Mouse (Mus musculus): ENCODE data around the gene Cacna2d1. TPM values are rescaled to one million over a fixed set of nuclear protein-coding genes. Genes with fewer than 3 reads are reported as not detected.

Cacna2d1 gene
- polyA plus RNA-seq, 1 experiment from 2014 or later, result 1.6 TPM

- H3K27me3 ChIP-seq (replicated peaks), result no peaks in the 10 kb centered on the region
- ATAC-seq, result no peak
- no peaks in the 10 kb centered on the region for H3K36me3 ChIP-seq
- no peak overlapping the region for H3K27ac ChIP-seq
- H3K9ac ChIP-seq, result no peak overlapping the region
- no peaks in the 10 kb centered on the region for H3K9me3 ChIP-seq (replicated peaks)
- H3K4me3 ChIP-seq, result no peak overlapping the region
- H3K4me2 ChIP-seq, result no peak overlapping the region
- no peaks in the 10 kb centered on the region for H3K4me1 ChIP-seq
- WGBS (ENCODE audit: insufficient replicate concordance), result 65% methylated on average over 4 of the region's 4 CpGs
Observed at GRCm38 (mm10) chr5:15942051-15942450, 7.6 kb downstream of the Cacna2d1 start.

DNA sequence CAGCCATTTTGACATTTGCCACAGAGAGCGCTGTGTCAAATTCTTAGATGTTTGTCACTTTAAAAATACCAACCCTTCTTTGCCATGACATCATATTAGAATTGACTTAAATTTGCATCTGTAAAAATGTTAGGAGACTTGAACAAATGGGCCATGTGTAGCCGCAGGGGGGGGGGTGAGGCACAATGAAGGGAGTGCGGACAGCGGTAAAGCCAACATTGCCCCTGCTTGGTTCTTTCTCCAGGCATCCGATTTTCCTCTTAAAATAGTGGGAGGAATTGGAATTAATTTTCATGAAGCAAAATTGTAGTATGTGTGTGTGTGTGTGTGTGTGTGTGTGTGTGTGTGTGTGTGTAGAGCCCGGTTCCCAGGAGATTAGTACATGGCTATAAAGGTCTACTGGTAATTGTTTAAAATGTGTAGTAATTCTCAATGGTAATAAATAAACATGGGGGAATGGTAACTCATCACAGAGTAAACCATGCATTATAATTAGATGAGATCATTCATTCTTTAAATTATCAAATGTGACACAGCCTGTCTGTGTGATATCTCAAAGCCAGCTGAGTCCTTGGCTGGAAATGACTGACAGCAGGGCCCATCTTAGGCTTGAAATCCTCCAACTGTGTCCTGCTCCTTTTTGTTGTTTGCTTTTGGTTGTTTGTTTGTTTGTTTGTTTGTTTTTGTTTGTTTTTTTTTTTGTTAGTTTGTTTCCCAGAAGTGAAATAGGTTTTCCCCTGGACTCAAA, 14.0 kb downstream of the Cacna2d1 start:
- Histone ChIP-seq H3K27ac (no peak overlapping the region), H3K36me3 (no peaks in the 10 kb centered on the region), H3K4me2 (no peak overlapping the region), H3K27me3 (replicated peaks) (no peaks in the 10 kb centered on the region), H3K9me3 (replicated peaks) (no peaks in the 10 kb centered on the region), H3K4me1 (no peaks in the 10 kb centered on the region), H3K9ac (no peak overlapping the region), H3K4me3 (no peak overlapping the region)
- WGBS (ENCODE audit: insufficient replicate concordance), result 84% methylated on average over 6 of the region's 6 CpGs
- no peak for ATAC-seq

DNA sequence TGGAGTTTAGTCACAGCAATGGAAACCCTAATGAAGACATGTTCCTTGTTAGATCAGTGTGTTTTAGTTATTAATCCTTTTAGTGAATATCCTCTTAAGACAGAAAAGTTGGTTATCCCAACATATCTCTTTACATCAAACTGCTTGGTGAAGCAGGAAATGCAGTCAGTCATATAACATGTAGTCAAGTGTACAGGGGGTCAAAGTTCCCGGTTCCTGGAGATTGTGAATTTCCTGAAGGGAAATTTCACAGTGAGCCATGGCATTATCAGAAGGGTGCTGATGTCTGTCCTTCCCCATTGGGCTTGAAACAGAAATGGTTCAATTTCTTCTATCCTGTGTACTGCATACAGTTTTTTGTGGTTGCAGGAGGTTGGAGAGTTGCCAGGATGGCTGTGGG, 25.3 kb downstream of the Cacna2d1 start:
- ATAC-seq, result no peak
- H3K9me3 ChIP-seq (replicated peaks), result no peaks in the 10 kb centered on the region
- no peak overlapping the region for H3K27ac ChIP-seq
- H3K9ac ChIP-seq, result no peak overlapping the region
- no peak overlapping the region for H3K4me2 ChIP-seq
- 42% methylated on average over 1 of the region's 1 CpGs for WGBS (ENCODE audit: insufficient replicate concordance)
- no peaks in the 10 kb centered on the region for H3K27me3 ChIP-seq (replicated peaks)
- no peaks in the 10 kb centered on the region for H3K4me1 ChIP-seq
- no peaks in the 10 kb centered on the region for H3K36me3 ChIP-seq
- no peak overlapping the region for H3K4me3 ChIP-seq

GRCm38 (mm10) chr5:15961866-15962265, 27.4 kb downstream of the Cacna2d1 start:
- WGBS (ENCODE audit: insufficient replicate concordance), result 77% methylated on average over 2 of the region's 2 CpGs

GRCm38 (mm10) chr5:15966888-15967287, 32.4 kb downstream of the Cacna2d1 start:
- no peaks in the 10 kb centered on the region for H3K27me3 ChIP-seq (replicated peaks)
- H3K27ac ChIP-seq, result no peak overlapping the region
- no peak overlapping the region for H3K4me2 ChIP-seq
- no peaks in the 10 kb centered on the region for H3K36me3 ChIP-seq
- H3K4me1 ChIP-seq, result no peaks in the 10 kb centered on the region
- H3K9me3 ChIP-seq (replicated peaks), result no peaks in the 10 kb centered on the region
- no peak overlapping the region for H3K4me3 ChIP-seq
- no peak overlapping the region for H3K9ac ChIP-seq
- ATAC-seq, result no peak

More at GRCm38 (mm10) chr5:15961866-15962265, 27.4 kb downstream of the Cacna2d1 start:
- H3K4me2 ChIP-seq, result no peak overlapping the region
- H3K9me3 ChIP-seq (replicated peaks), result no peaks in the 10 kb centered on the region
- no peak for ATAC-seq
- H3K4me1 ChIP-seq, result no peaks in the 10 kb centered on the region
- H3K27me3 ChIP-seq (replicated peaks), result no peaks in the 10 kb centered on the region
- H3K27ac ChIP-seq, result no peak overlapping the region
- no peaks in the 10 kb centered on the region for H3K36me3 ChIP-seq
- H3K9ac ChIP-seq, result no peak overlapping the region
- H3K4me3 ChIP-seq, result no peak overlapping the region

DNA sequence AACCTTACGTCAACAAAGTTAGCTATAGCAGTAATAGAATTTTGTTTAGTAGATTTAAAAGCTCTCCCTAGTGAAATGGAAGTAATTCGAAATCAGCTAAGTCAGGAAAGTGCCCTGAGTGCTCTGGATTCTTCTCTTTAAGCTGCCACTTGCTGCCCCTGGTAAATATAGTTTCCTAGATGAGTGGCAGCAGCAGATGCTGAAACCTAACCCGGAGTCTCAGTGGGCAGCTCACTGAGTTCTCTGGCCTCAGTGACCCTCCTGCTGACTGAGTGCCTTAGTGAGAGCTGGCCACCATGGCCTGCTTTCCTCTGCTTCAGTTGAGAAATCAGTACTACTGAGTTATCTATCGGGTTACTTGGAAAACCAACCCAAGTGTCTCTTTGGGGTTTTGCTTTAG, 37.3 kb downstream of the Cacna2d1 start:
- ATAC-seq, result no peak
- H3K9me3 ChIP-seq (replicated peaks), result no peaks in the 10 kb centered on the region

GRCm38 (mm10) chr5:15972351-15972750, 37.9 kb downstream of the Cacna2d1 start:
- no peak overlapping the region for H3K4me3 ChIP-seq
- no peaks in the 10 kb centered on the region for H3K36me3 ChIP-seq
- ATAC-seq, result no peak
- no peak overlapping the region for H3K27ac ChIP-seq
- H3K27me3 ChIP-seq (replicated peaks), result no peaks in the 10 kb centered on the region
- H3K9ac ChIP-seq, result no peak overlapping the region
- WGBS (ENCODE audit: insufficient replicate concordance), result 60% methylated on average over 1 of the region's 1 CpGs
- no peaks in the 10 kb centered on the region for H3K9me3 ChIP-seq (replicated peaks)
- H3K4me2 ChIP-seq, result no peak overlapping the region
- no peaks in the 10 kb centered on the region for H3K4me1 ChIP-seq

More for the DNA sequence above, 37.3 kb downstream of the Cacna2d1 start:
- Histone ChIP-seq H3K27ac (no peak overlapping the region), H3K27me3 (replicated peaks) (no peaks in the 10 kb centered on the region), H3K4me2 (no peak overlapping the region), H3K36me3 (no peaks in the 10 kb centered on the region), H3K9ac (no peak overlapping the region), H3K4me1 (no peaks in the 10 kb centered on the region), H3K4me3 (no peak overlapping the region)
- WGBS (ENCODE audit: insufficient replicate concordance), result 64% methylated on average over 4 of the region's 4 CpGs

DNA sequence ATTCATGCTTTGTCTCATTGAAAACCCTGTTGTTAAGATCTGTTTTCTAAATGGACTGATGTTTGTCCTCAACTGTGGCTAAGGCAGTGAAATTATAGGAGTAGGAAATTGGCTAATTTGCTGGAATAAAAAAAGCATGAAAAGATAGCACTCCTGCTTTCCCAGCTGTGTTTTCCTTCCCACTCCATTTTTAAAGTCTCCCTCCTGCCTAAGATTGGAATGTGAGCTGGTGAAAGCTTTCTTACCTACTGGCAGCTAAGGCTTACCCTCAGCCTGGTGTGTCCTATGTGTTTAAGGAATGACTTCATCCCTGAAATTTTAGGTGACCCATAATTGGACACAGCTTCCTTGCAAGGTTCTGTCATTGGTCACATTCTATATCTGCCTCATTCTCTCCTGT, 40.2 kb downstream of the Cacna2d1 start:
- Histone ChIP-seq H3K27me3 (replicated peaks) (no peaks in the 10 kb centered on the region), H3K27ac (no peak overlapping the region), H3K9ac (no peak overlapping the region), H3K4me3 (no peak overlapping the region), H3K4me1 (no peaks in the 10 kb centered on the region), H3K9me3 (replicated peaks) (no peaks in the 10 kb centered on the region), H3K4me2 (no peak overlapping the region), H3K36me3 (no peaks in the 10 kb centered on the region)
- ATAC-seq, result no peak

GRCm38 (mm10) chr5:15979225-15979624, 44.7 kb downstream of the Cacna2d1 start:
- Histone ChIP-seq H3K4me1 (no peaks in the 10 kb centered on the region), H3K27me3 (replicated peaks) (no peaks in the 10 kb centered on the region), H3K27ac (no peak overlapping the region), H3K4me2 (no peak overlapping the region), H3K9ac (no peak overlapping the region), H3K9me3 (replicated peaks) (no peaks in the 10 kb centered on the region), H3K4me3 (no peak overlapping the region), H3K36me3 (no peaks in the 10 kb centered on the region)
- no peak for ATAC-seq
- 76% methylated on average over 2 of the region's 2 CpGs for WGBS (ENCODE audit: insufficient replicate concordance)

DNA sequence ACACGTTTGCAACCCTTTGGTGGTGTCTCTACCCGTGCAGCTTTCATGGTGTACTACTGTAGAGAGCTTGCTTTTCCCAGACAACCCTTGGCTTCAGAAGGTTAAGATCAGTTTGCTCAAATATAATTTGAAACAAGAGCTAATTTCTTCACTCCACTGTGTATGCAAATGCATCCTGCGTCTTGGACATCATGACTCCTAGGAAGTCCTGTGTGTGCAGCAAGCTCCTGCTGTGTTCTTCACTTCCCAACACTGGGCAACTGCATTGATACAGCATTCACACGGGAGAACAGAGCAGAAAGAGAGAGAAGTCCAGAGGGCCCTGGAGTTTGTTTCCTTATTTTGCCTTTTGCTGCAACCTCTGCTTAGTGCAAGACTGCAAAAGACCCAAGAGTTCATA, 48.1 kb downstream of the Cacna2d1 start:
- ATAC-seq, result no peak
- H3K27ac ChIP-seq, result no peak overlapping the region
- H3K4me1 ChIP-seq, result no peaks in the 10 kb centered on the region
- 39% methylated on average over 4 of the region's 4 CpGs for WGBS (ENCODE audit: insufficient replicate concordance)
- H3K36me3 ChIP-seq, result no peaks in the 10 kb centered on the region
- H3K4me2 ChIP-seq, result no peak overlapping the region
- H3K4me3 ChIP-seq, result no peak overlapping the region
- H3K9me3 ChIP-seq (replicated peaks), result no peaks in the 10 kb centered on the region
- H3K27me3 ChIP-seq (replicated peaks), result no peaks in the 10 kb centered on the region
- no peak overlapping the region for H3K9ac ChIP-seq

GRCm38 (mm10) chr5:15983354-15983753, 48.9 kb downstream of the Cacna2d1 start:
- 41% methylated on average over 5 of the region's 5 CpGs for WGBS (ENCODE audit: insufficient replicate concordance)
- Histone ChIP-seq H3K9me3 (replicated peaks) (no peaks in the 10 kb centered on the region), H3K27me3 (replicated peaks) (no peaks in the 10 kb centered on the region), H3K9ac (no peak overlapping the region), H3K27ac (no peak overlapping the region), H3K4me3 (no peak overlapping the region), H3K4me1 (no peaks in the 10 kb centered on the region), H3K4me2 (no peak overlapping the region), H3K36me3 (no peaks in the 10 kb centered on the region)
- ATAC-seq, result no peak

GRCm38 (mm10) chr5:15985228-15985858, 50.9 kb downstream of the Cacna2d1 start:
- Histone ChIP-seq H3K9ac (no peak overlapping the region), H3K4me1 (no peaks in the 10 kb centered on the region), H3K27ac (no peak overlapping the region), H3K9me3 (replicated peaks) (no peaks in the 10 kb centered on the region), H3K4me2 (no peak overlapping the region), H3K27me3 (replicated peaks) (no peaks in the 10 kb centered on the region), H3K4me3 (no peak overlapping the region), H3K36me3 (no peaks in the 10 kb centered on the region)
- no peak for ATAC-seq
- WGBS (ENCODE audit: insufficient replicate concordance), result 75% methylated on average over 7 of the region's 7 CpGs

- Histone ChIP-seq H3K9me3 (replicated peaks) (no peaks in the 10 kb centered on the region), H3K4me3 (no peak overlapping the region), H3K4me2 (no peak overlapping the region), H3K9ac (no peak overlapping the region), H3K36me3 (no peaks in the 10 kb centered on the region), H3K4me1 (no peaks in the 10 kb centered on the region), H3K27ac (no peak overlapping the region), H3K27me3 (replicated peaks) (no peaks in the 10 kb centered on the region)
- WGBS (ENCODE audit: insufficient replicate concordance), result 54% methylated on average over 4 of the region's 4 CpGs
- no peak for ATAC-seq
Observed at GRCm38 (mm10) chr5:15985901-15986300, 51.4 kb downstream of the Cacna2d1 start.
